Mouse (Mus musculus) hindbrain, postnatal 0 days (tissue): ENCODE measurements around the gene Mnt. TPM values are rescaled to one million over a fixed set of nuclear protein-coding genes. Genes with fewer than 3 reads are reported as not detected.
A peak's percentile ranks its signal among the peaks of the same experiment; 100 is the strongest.
"Not testable (repeated sequence)": the region's sequence is repeated elsewhere in the genome, so short reads cannot be mapped to it uniquely, and the experiment has no call there.

ENCODE experiments used
- ATAC-seq: fragments of 200-750 bp; cut with Nextera tagmentation; 2 replicates; pipeline ENCODE4 v1.8.0; 2017; ENCODE audit warnings: mild to moderate bottlenecking, moderate TSS enrichment, moderate library complexity
- DNase-seq: peaks from one replicate; pipeline ENCODE4 v3.0.0-alpha.2; 2015; ENCODE audit warnings: low spot score
- H3K27ac ChIP-seq: fragments of 300-500 bp; sonication (generic); 2 replicates; pipeline ENCODE4 v1.5.1; 2014; ENCODE audit warnings: mild to moderate bottlenecking
- H3K27me3 ChIP-seq: fragments of 300-500 bp; sonication (generic); 2 replicates; pipeline ENCODE4 v1.6.1; 2014; ENCODE audit warnings: low read length, mixed read lengths; ENCODE audit not compliant: insufficient read depth
- H3K36me3 ChIP-seq: fragments of 300-500 bp; sonication (generic); 2 replicates; pipeline ENCODE4 v1.6.1; 2014; ENCODE audit warnings: low read length, mixed read lengths; ENCODE audit not compliant: insufficient read depth
- H3K4me1 ChIP-seq: fragments of 300-500 bp; sonication (generic); 2 replicates; pipeline ENCODE4 v1.6.1; 2014; ENCODE audit warnings: antibody characterized with exemption, low read length, mixed read lengths; ENCODE audit not compliant: insufficient read depth
- H3K4me2 ChIP-seq: fragments of 300-500 bp; sonication (generic); 2 replicates; pipeline ENCODE4 v1.6.1; 2014; ENCODE audit warnings: low read depth, mild to moderate bottlenecking, low read length, moderate library complexity, mixed read lengths
- H3K4me3 ChIP-seq: fragments of 300-500 bp; sonication (generic); 2 replicates; pipeline ENCODE4 v1.5.1; 2014; ENCODE audit warnings: low read length
- H3K9ac ChIP-seq: fragments of 300-500 bp; sonication (generic); replicated peaks from 2 replicates; pipeline ENCODE4 v1.6.1; 2014; ENCODE audit warnings: mild to moderate bottlenecking, low read length, moderate library complexity, mixed read lengths
- H3K9me3 ChIP-seq: fragments of 300-500 bp; sonication (generic); 2 replicates; pipeline ENCODE4 v1.6.1; 2016; ENCODE audit warnings: low read length, mixed read lengths
- CTCF ChIP-seq: IDR thresholded peaks from 2 replicates; pipeline ENCODE4 v1.5.1; 2016; ENCODE audit warnings: antibody characterized with exemption, control low read depth, low read depth
- WGBS: fragments of 180-500 bp; shearing (Covaris S2); extraction: QIAGEN DNeasy Blood & Tissue Kit; methylation state at CpG from one replicate; pipeline ENCODE4 v1.1.7; 2014; 5-methylcytosine and 5-hydroxymethylcytosine counted together
- polyA plus RNA-seq: library from polyadenylated mRNA; unstranded; fragments of >200 nt; fragmentation: Nextera tagmentation; extraction: Ambion mirVana; gene quantifications from 2 replicates; pipeline ENCODE4 v1.2.1, GENCODE M21; 2015
- total RNA-seq: library from RNA; depleted of rRNA; stranded (reverse); fragments of >200 nt; gene quantifications from 2 replicates; pipeline ENCODE4 v1.2.3, GENCODE M21; 2014

The Mnt gene
- total and polyA plus RNA-seq, 2 experiments from 2014 or later, result 8.4 to 18.5 TPM

DNA sequence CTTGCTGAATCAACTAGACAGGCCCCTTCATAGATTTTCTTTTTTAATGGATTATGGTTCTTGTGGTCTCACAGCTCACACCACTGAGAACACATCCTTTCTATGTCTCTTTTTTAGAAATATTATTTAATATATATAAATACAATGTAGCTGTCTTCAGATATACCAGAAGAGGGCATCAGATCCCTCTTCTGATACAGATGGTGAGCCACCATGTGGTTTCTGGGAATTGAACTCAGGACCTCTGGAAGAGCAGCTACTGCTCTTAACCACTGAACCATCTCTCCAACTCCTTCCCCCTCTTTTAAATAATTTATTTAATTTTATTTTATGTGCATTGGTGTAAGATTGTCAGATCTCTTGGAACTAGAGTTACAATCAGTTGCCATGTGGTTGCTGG lies 20.6 kb upstream of the Mnt start:
- Histone ChIP-seq H3K27ac (no peak overlapping the region), H3K4me2 (no peak overlapping the region), H3K27me3 (no peaks in the 10 kb centered on the region), H3K4me3 (no peak overlapping the region), H3K9me3 (no peaks in the 10 kb centered on the region), H3K36me3 (peaks cover 10% of the 10 kb centered on the region; the same call in 1 of the 2 replicates), H3K4me1 (no peaks in the 10 kb centered on the region), H3K9ac (no peak overlapping the region)
- DNase-seq (no peak), ATAC-seq (no peak)
- TF ChIP-seq CTCF, result no peak

DNA sequence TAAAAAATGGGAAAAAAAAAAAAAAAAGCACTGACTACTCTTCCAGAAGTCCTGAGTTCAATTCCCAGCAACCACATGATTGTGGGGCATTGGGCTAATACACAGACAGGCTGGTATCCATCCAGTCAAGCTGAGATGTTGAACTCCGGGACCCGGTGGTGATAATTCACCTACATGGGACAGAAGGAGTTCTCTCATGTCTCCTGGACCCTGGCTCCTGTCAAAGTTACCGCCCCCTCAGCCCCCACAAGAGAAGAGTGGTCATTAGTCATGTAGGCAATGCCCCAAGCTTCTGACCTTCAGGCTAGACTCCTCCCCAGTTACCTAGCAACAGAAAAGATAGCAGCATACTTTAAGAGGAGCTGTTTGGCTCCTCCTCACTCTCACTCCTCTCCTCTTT lies 19.7 kb upstream of the Mnt start:
- H3K4me3 ChIP-seq, DNase-seq, H3K27ac ChIP-seq, H3K9ac ChIP-seq, H3K4me1 ChIP-seq, H3K27me3 ChIP-seq, H3K36me3 ChIP-seq, H3K9me3 ChIP-seq, ATAC-seq, H3K4me2 ChIP-seq: not testable (repeated sequence)
- 64% methylated on average over 3 of the region's 3 CpGs for WGBS

DNA sequence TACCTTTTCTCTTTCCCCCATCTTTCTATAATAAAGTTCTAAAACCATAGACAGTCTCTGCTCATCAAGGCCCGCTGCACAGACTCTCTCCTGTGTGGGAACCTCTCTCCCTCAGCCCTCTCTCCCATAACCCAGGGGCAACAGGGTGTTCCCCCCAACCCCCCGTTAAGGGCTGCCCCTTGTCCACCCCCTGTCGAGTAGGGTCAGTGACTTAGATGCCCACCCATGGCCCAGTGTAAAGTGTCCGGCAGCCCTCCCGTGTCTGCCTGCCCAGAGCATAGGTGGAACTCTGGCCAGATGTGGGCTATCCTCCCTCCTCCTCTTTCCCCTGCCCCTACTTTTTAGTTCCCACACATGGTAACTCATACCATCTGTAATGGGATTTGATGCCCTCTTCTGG lies 19.2 kb upstream of the Mnt start:
- H3K27me3 ChIP-seq, result no peaks in the 10 kb centered on the region

DNA sequence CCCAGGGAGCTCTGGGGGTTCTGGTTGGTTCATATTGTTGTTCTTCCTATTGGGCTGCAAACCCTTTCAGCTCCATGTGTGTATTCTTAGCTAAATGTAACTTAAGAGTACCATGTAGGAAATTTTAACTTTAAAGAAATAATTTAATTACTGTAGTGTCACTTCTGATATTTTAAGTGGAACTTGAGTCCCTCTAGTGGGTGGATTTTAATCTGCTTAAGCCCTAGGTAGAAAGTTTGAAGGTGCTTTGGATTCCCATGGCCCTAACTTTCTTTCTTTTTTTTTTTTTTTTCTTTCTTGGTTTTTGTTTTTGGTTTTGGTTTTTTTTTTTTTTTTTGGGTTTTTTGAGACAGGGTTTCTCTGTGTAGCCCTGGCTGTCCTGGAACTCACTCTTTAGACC lies 14.9 kb upstream of the Mnt start:
- H3K4me1 ChIP-seq, result no peaks in the 10 kb centered on the region
- ATAC-seq, result no peak
- DNase-seq, result peak; percentile 24
- no peak overlapping the region for H3K27ac ChIP-seq
- no peaks in the 10 kb centered on the region for H3K27me3 ChIP-seq
- peaks cover 26% of the 10 kb centered on the region for H3K36me3 ChIP-seq
- peak; percentile 37; the same call in 1 of the 2 replicates for TF ChIP-seq CTCF
- no peak overlapping the region for H3K9ac ChIP-seq
- no peak overlapping the region for H3K4me2 ChIP-seq
- no peaks in the 10 kb centered on the region for H3K9me3 ChIP-seq
- H3K4me3 ChIP-seq, result no peak overlapping the region

More for the DNA sequence above, 19.2 kb upstream of the Mnt start:
- 54% methylated on average over 5 of the region's 5 CpGs for WGBS
- DNase-seq (no peak), ATAC-seq (no peak)
- Histone ChIP-seq H3K4me2 (no peak overlapping the region), H3K27ac (no peak overlapping the region), H3K4me3 (no peak overlapping the region), H3K36me3 (peaks cover 4% of the 10 kb centered on the region; the same call in 1 of the 2 replicates), H3K9me3 (no peaks in the 10 kb centered on the region), H3K4me1 (no peaks in the 10 kb centered on the region), H3K9ac (no peak overlapping the region)
- TF ChIP-seq CTCF, result no peak

DNA sequence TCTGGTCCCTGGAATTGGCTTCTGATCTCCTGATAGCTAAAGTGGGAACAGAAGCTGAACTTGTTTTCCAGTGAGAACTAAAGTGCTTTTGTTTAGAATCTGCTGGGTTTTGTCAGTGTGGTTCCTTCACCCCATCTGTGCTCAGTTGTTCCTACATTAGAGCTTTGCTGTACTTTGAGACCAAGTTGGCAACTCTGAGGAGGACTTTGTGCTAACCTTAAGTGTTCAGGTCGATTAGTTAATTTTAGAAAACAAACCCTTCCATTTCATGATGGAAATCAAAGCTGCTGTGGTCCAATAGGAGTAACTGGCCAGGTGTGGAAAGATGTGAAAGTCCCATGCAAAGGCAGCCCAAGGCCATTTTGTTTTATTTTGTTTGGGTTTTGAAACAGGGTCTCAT lies 9.8 kb upstream of the Mnt start:
- ATAC-seq (no peak), DNase-seq (no peak)
- H3K4me2 ChIP-seq, result no peak overlapping the region
- H3K9me3 ChIP-seq, result no peaks in the 10 kb centered on the region
- whole genome bisulfite sequencing, result 79% methylated on average over 1 of the region's 1 CpGs
- H3K4me3 ChIP-seq, result no peak overlapping the region
- H3K4me1 ChIP-seq, result no peaks in the 10 kb centered on the region
- H3K27ac ChIP-seq, result no peak overlapping the region
- no peak for TF ChIP-seq CTCF
- no peak overlapping the region for H3K9ac ChIP-seq
- no peaks in the 10 kb centered on the region for H3K27me3 ChIP-seq
- H3K36me3 ChIP-seq, result peaks cover 22% of the 10 kb centered on the region

DNA sequence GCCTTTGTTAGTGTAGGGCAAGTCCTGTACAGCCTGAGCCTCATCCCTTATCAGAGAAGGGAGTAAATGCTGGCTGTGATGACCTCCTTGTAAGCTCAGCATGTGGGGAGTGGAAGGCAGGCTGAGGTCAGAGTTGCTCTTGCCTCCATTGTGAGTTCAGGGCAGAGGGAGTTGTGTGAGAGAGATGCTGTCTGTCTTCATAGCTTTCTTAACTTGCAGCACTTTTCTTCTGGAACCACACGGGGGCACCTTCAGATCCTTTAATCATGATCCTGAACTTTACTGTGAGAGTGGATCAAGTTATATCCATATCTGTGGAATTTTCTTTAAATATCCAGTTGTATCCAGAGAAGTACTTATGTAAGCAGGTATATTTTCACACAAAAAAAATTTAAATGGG lies 9.3 kb upstream of the Mnt start:
- Histone ChIP-seq H3K9ac (no peak overlapping the region), H3K9me3 (no peaks in the 10 kb centered on the region), H3K4me1 (no peaks in the 10 kb centered on the region), H3K4me3 (no peak overlapping the region), H3K27me3 (no peaks in the 10 kb centered on the region), H3K27ac (no peak overlapping the region), H3K36me3 (peaks cover 22% of the 10 kb centered on the region), H3K4me2 (no peak overlapping the region)
- ATAC-seq (no peak), DNase-seq (peak; percentile 60)
- peak; percentile 65 for TF ChIP-seq CTCF
- WGBS, result 32% methylated on average over 1 of the region's 1 CpGs

DNA sequence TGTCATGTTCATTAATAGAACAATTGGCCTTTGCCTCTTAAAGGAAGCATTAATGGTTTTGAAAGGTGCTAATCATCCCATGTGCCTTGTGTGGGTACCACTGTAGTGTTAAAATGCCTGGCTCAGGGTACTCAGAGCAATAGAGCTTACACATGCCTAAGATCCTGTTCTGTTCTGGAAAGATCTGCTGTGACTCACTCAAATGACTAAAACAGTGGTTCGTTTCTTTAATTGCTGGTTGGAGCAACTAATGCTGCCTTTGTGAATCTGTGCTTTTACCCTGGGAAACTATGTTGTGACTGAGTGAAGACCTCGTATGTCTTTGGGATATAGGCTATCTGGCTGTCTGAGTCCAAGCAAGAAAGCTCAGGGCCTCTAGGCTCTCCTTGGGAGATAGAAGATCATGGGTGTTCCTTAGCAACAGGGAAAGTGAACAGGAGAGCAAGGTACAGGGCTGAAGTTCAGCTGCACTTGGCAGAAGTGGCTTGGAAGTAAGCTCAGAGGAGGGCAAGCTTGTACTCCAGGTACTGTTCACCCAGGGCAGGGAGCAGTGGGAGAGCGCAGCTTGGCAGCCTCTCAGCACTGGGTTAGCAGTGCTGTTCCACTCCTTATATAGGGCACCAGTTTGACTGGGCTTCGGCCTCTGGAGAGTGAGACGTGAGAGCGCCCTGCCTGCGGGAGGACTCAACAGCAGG lies 7.8 kb upstream of the Mnt start:
- no peak overlapping the region for H3K4me3 ChIP-seq
- TF ChIP-seq CTCF, result no peak
- no peak for ATAC-seq
- H3K9ac ChIP-seq, result no peak overlapping the region
- no peaks in the 10 kb centered on the region for H3K9me3 ChIP-seq
- WGBS, result 82% methylated on average over 7 of the region's 7 CpGs
- peaks cover 11% of the 10 kb centered on the region; the same call in 1 of the 2 replicates for H3K36me3 ChIP-seq
- H3K4me1 ChIP-seq, result no peaks in the 10 kb centered on the region
- no peaks in the 10 kb centered on the region for H3K27me3 ChIP-seq
- no peak overlapping the region for H3K27ac ChIP-seq
- no peak overlapping the region for H3K4me2 ChIP-seq
- no peak for DNase-seq
